Mouse (Mus musculus): ENCODE measurements at regions not wholly inside any gene's neighbourhood (a gene's known extent, or its start where the extent isn't known, plus 50 kb on each side); places are given as distances from the start of the nearest gene placed in this dataset.

DNA sequence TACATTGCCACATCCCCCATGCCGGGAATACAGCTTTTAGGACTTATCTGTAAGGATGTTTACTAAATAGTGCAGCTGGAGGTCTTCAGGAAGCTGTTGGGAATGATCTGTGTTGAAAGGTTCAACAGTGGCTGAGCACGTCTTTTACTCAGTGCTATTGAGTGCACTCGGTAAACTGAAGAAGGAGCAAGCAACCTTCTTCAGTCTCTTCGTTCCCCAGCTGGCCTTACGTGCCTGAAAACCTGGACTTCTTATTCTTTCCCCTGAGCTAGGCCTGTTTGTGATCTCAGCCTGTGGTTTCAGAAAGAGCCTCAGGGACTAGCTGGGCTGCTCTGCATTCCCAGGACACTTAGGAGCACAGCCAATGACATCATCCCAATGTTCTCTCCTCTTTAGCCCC, 51.2 kb upstream of the Rhox5 start:
- Histone ChIP-seq H3K36me3 (ENCODE audit: insufficient read depth) (no peaks in the 10 kb centered on the region), H3K9me3 (ENCODE audit: low read length) (no peaks in the 10 kb centered on the region), H3K4me2 (ENCODE audit: low read depth) (no peak overlapping the region)

DNA sequence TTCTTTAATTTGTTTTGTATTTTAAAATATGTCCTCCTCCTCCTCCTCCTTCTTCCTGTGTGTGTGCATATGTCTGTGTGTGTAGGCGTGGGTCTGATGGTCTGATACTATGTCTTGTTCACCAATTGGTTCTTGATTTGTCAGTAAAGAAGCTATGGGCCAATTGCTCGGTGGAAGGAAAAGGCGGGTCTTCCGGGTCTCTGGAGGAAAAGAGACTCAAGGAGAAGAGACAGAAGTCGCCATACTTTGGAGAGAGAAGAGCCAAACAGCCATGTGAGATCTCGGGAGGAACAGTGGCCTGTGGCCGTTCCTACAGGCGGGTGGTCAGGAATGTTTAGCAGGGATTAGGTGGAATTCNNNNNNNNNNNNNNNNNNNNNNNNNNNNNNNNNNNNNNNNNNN, 50.3 kb upstream of the Rhox5 start:
- H3K4me2 ChIP-seq (ENCODE audit: low read depth): no peak overlapping the region
- ATAC-seq (no peak), DNase-seq (no peak)
- no peak overlapping the region for H3K27ac ChIP-seq (ENCODE audit: low read depth, low read length)
- 82% methylated on average over 8 of the region's 8 CpGs for WGBS
- no peaks in the 10 kb centered on the region for H3K36me3 ChIP-seq (ENCODE audit: insufficient read depth)
- no peaks in the 10 kb centered on the region for H3K27me3 ChIP-seq (ENCODE audit: insufficient read depth, low read length)
- H3K4me3 ChIP-seq (ENCODE audit: low read depth, low read length): no peak overlapping the region
- H3K4me1 ChIP-seq (ENCODE audit: insufficient read depth): no peaks in the 10 kb centered on the region
- H3K9ac ChIP-seq: no peak overlapping the region
- no peaks in the 10 kb centered on the region for H3K9me3 ChIP-seq (ENCODE audit: low read length)
- no peak for TF ChIP-seq CTCF (IDR thresholded peaks at IDR 0.05; ENCODE audit: low read depth)

More for the DNA sequence above, 51.2 kb upstream of the Rhox5 start:
- no peak overlapping the region for H3K4me3 ChIP-seq (ENCODE audit: low read depth, low read length)
- no peak overlapping the region for H3K9ac ChIP-seq
- no peak for TF ChIP-seq CTCF (IDR thresholded peaks at IDR 0.05; ENCODE audit: low read depth)
- H3K27me3 ChIP-seq (ENCODE audit: insufficient read depth, low read length): no peaks in the 10 kb centered on the region
- no peaks in the 10 kb centered on the region for H3K4me1 ChIP-seq (ENCODE audit: insufficient read depth)
- no peak for ATAC-seq
- WGBS: 70% methylated on average over 5 of the region's 5 CpGs
- DNase-seq: peak; percentile 0
- no peak overlapping the region for H3K27ac ChIP-seq (ENCODE audit: low read depth, low read length)

Data from forebrain, postnatal 0 days (tissue).